Mouse (Mus musculus) bone marrow macrophage, adult 2 months (primary cell): ENCODE results near the gene Dpyd.

Experiments
- CTCF ChIP-seq: IDR thresholded peaks from 2 replicates; pipeline ENCODE4 v1.5.1; 2012; ENCODE audit warnings: low read depth, mild to moderate bottlenecking, low read length, moderate library complexity
- POLR2A ChIP-seq: IDR thresholded peaks from 2 replicates; pipeline ENCODE4 v1.6.1; 2012; ENCODE audit warnings: mild to moderate bottlenecking, low read depth, low read length, borderline replicate concordance

- TF ChIP-seq POLR2A (no peak), CTCF (no peak)
These were observed at the start of gene Dpyd for GRCm38 (mm10) chr3:118561554-118562310.
